Mouse (Mus musculus) 3134 (cell line): ENCODE results near the gene Tti1.

Experiments used
- DNase-seq: peaks from one replicate; pipeline ENCODE4 v3.0.0-alpha.2; 2011; ENCODE audit warnings: low spot score; ENCODE audit not compliant: insufficient read length; ENCODE audit errors: extremely low read depth

Tti1 gene

GRCm38 (mm10) chr2:158040396-158040795, 12.2 kb upstream of the Tti1 start:
- DNase-seq, result no peak

- no peak for DNase-seq
Measured at GRCm38 (mm10) chr2:158039662-158040061, 11.4 kb upstream of the Tti1 start.

GRCm38 (mm10) chr2:158037571-158037970, 9.3 kb upstream of the Tti1 start:
- DNase-seq, result no peak

- DNase-seq, result no peak
Measured at GRCm38 (mm10) chr2:158036953-158037352, 8.7 kb upstream of the Tti1 start.

GRCm38 (mm10) chr2:158036408-158036807, 8.2 kb upstream of the Tti1 start:
- DNase-seq, result no peak

GRCm38 (mm10) chr2:158035813-158036212, 7.6 kb upstream of the Tti1 start:
- DNase-seq, result no peak

GRCm38 (mm10) chr2:158030007-158030406, 1.8 kb upstream of the Tti1 start:
- no peak for DNase-seq

GRCm38 (mm10) chr2:158027855-158028353, 329 bp downstream of the Tti1 start:
- no peak for DNase-seq

GRCm38 (mm10) chr2:158017330-158017729, 10.9 kb downstream of the Tti1 start:
- DNase-seq, result no peak

- DNase-seq, result no peak
Measured at GRCm38 (mm10) chr2:158012608-158013007, 15.6 kb downstream of the Tti1 start.

GRCm38 (mm10) chr2:158009373-158009772, 18.9 kb downstream of the Tti1 start:
- no peak for DNase-seq

GRCm38 (mm10) chr2:158005641-158006040, 22.6 kb downstream of the Tti1 start:
- no peak for DNase-seq

GRCm38 (mm10) chr2:158004620-158005019, 23.6 kb downstream of the Tti1 start:
- DNase-seq, result no peak

- DNase-seq, result no peak
Measured at GRCm38 (mm10) chr2:157998817-157999216, 29.4 kb downstream of the Tti1 start.

- DNase-seq, result no peak
Measured at GRCm38 (mm10) chr2:157992501-157992900, 35.7 kb downstream of the Tti1 start.

GRCm38 (mm10) chr2:157991026-157991425, 37.2 kb downstream of the Tti1 start:
- DNase-seq, result no peak

- peak; percentile 21 for DNase-seq
Measured at GRCm38 (mm10) chr2:157989946-157990345, 38.3 kb downstream of the Tti1 start.

GRCm38 (mm10) chr2:157988416-157989190, 39.6 kb downstream of the Tti1 start:
- no peak for DNase-seq

- no peak for DNase-seq
Measured at GRCm38 (mm10) chr2:157986235-157986634, 42.0 kb downstream of the Tti1 start.

- no peak for DNase-seq
Measured at GRCm38 (mm10) chr2:157985611-157986010, 42.6 kb downstream of the Tti1 start.

- no peak for DNase-seq
Measured at GRCm38 (mm10) chr2:157983276-157983675, 45.0 kb downstream of the Tti1 start.

GRCm38 (mm10) chr2:157982727-157983126, 45.5 kb downstream of the Tti1 start:
- no peak for DNase-seq
